Mouse (Mus musculus) retina, postnatal 7 days (tissue): ENCODE data around the gene Diexf.

ENCODE experiments used
- DNase-seq: peaks from one replicate; pipeline ENCODE4 v3.0.0-alpha.2; 2012; ENCODE audit warnings: low read depth, low spot score

Diexf gene

GRCm38 (mm10) chr1:193129786-193130455 is at the start of gene Diexf:
Gene Diexf (minus strand): TSS chr1:193130272.
- DNase-seq: peak; percentile 99

GRCm38 (mm10) chr1:193174143-193174733 is 44.2 kb upstream of the Diexf start:
- DNase-seq: no peak

GRCm38 (mm10) chr1:193173810-193174129 is 43.7 kb upstream of the Diexf start:
- no peak for DNase-seq

GRCm38 (mm10) chr1:193172991-193173809 is 43.1 kb upstream of the Diexf start:
- DNase-seq: peak; percentile 97

GRCm38 (mm10) chr1:193169856-193170255 is 39.8 kb upstream of the Diexf start:
- DNase-seq: no peak

- DNase-seq: no peak
Observed at GRCm38 (mm10) chr1:193169228-193169627, 39.2 kb upstream of the Diexf start.

- DNase-seq: no peak
Observed at GRCm38 (mm10) chr1:193167746-193168145, 37.7 kb upstream of the Diexf start, which contains the start of gene A130010J15Rik. Gene A130010J15Rik (plus strand): TSS chr1:193168046.

- no peak for DNase-seq
Observed at GRCm38 (mm10) chr1:193160317-193161032, 30.4 kb upstream of the Diexf start.

GRCm38 (mm10) chr1:193159613-193160012 is 29.5 kb upstream of the Diexf start:
- no peak for DNase-seq

GRCm38 (mm10) chr1:193159163-193159562 is 29.1 kb upstream of the Diexf start:
- no peak for DNase-seq

GRCm38 (mm10) chr1:193157111-193157492 is 27.0 kb upstream of the Diexf start:
- no peak for DNase-seq

GRCm38 (mm10) chr1:193156316-193157110 is 26.4 kb upstream of the Diexf start:
- DNase-seq: no peak

- DNase-seq: no peak
Observed at GRCm38 (mm10) chr1:193153561-193153960, 23.5 kb upstream of the Diexf start.

- no peak for DNase-seq
Observed at GRCm38 (mm10) chr1:193152872-193153271, 22.8 kb upstream of the Diexf start, which contains the start of gene Irf6. Gene Irf6 (plus strand): TSS chr1:193153111.

- no peak for DNase-seq
Observed at GRCm38 (mm10) chr1:193151134-193151533, 21.1 kb upstream of the Diexf start.

- DNase-seq: no peak
Observed at GRCm38 (mm10) chr1:193149231-193149630, 19.2 kb upstream of the Diexf start.

- DNase-seq: no peak
Observed at GRCm38 (mm10) chr1:193146416-193146815, 16.3 kb upstream of the Diexf start.

- no peak for DNase-seq
Observed at GRCm38 (mm10) chr1:193145101-193145500, 15.0 kb upstream of the Diexf start.

- no peak for DNase-seq
Observed at GRCm38 (mm10) chr1:193144516-193144915, 14.4 kb upstream of the Diexf start.

GRCm38 (mm10) chr1:193142517-193143062 is 12.5 kb upstream of the Diexf start:
- no peak for DNase-seq

GRCm38 (mm10) chr1:193141118-193141517 is 11.0 kb upstream of the Diexf start:
- no peak for DNase-seq
